In the genomic region with DNA sequence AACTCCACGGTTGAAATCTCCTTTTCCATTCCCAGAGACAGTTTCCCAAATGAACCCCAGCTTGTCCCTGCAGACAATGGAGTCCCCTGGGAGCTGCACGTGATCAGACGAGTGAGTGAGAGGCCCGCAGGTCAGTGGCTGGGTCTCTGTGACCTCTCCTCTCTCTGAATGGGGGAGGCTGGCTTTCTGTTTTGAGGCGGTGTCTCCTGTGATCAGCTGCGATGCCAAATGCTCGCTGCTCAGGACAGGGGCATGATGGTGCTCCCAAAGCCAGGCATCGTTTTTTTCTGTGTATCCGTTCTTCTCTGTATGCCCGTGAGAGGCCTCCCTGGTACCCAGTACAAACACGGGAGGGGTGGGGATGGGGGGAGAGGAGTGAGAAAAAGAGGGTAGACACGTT, we compare ENCODE assay signal across 9 mouse cellular contexts.
DNase-seq lines count a peak whose midpoint lies in the region; ATAC-seq and TF ChIP-seq lines count a peak whose summit lies in the region.
"Had no signal": no experiment of that assay in that cellular context is flagged by ENCODE, and none has a peak within 500 bp of the region (broad histone marks: within the 10 kb centered on the region; RNA-seq: fewer than 3 reads in every experiment).

No protein-coding gene starts in this region.

- peak overlapping the region; percentile 35; the same call in 1 of the 2 replicates for H3K4me3 ChIP-seq in ES-Bruce4 (ENCODE audit: low read depth, low read length)
- peak overlapping the region; percentile 36 for H3K4me3 ChIP-seq in embryonic facial prominence, embryonic 10.5 days
- H3K4me3 ChIP-seq in limb, embryonic 12.5 days (replicated peaks): no peak overlapping the region

- intact Hi-C loops in heart, postnatal 36 days (cut with DNase I): no loop called here

- no peak for TF ChIP-seq CTCF in ES-Bruce4 (IDR thresholded peaks at IDR 0.05; ENCODE audit: low read depth, low read length)

- H3K27ac ChIP-seq in ES-Bruce4 (ENCODE audit: insufficient read depth, low read length): peak overlapping the region; percentile 94
- H3K27ac ChIP-seq in embryonic facial prominence, embryonic 10.5 days (replicated peaks): peak overlapping the region; percentile 85
- no peak overlapping the region for H3K27ac ChIP-seq in limb, embryonic 12.5 days
- H3K27ac ChIP-seq: liver, embryonic 14.5 days had no signal

- H3K4me1 ChIP-seq in ES-Bruce4 (ENCODE audit: control insufficient read depth, insufficient read depth, low read length): peaks cover 9% of the 10 kb centered on the region
- H3K4me1 ChIP-seq in embryonic facial prominence, embryonic 10.5 days: peaks cover 53% of the 10 kb centered on the region
- peaks cover 18% of the 10 kb centered on the region for H3K4me1 ChIP-seq in limb, embryonic 12.5 days (replicated peaks)

- peak; percentile 97 for TF ChIP-seq EP300 in ES-Bruce4 (IDR thresholded peaks at IDR 0.05; ENCODE audit: insufficient read depth, low read depth, low read length)

- peak; percentile 82 for DNase-seq in embryonic facial prominence, embryonic 10.5 days (ENCODE audit: low spot score)
- DNase-seq in heart, postnatal 36 days: peak; percentile 7 to 13
- DNase-seq in layer of hippocampus, adult 9-11 months: no peak
- DNase-seq in right cerebral cortex, postnatal 36 days (ENCODE audit: low spot score in 2 of 2): no peak
- DNase-seq in urinary bladder, postnatal 4 days (ENCODE audit: low spot score in 2 of 2): no peak

- 5% methylated on average over 12 of the region's 12 CpGs for WGBS in embryonic facial prominence, embryonic 10.5 days
- WGBS in limb, embryonic 12.5 days: 14% methylated on average over 12 of the region's 12 CpGs

- no peaks in the 10 kb centered on the region for H3K27me3 ChIP-seq in ES-Bruce4 (ENCODE audit: control insufficient read depth, insufficient read depth, low read length, poor library complexity, severe bottlenecking)
- peaks cover 54% of the 10 kb centered on the region for H3K27me3 ChIP-seq in embryonic facial prominence, embryonic 10.5 days (replicated peaks; ENCODE audit: low read depth, poor library complexity, severe bottlenecking)
- H3K27me3 ChIP-seq in limb, embryonic 12.5 days: peaks cover 8% of the 10 kb centered on the region; the same call in 1 of the 2 replicates

- H3K36me3 ChIP-seq in ES-Bruce4 (ENCODE audit: control insufficient read depth, insufficient read depth, low read length, poor library complexity, severe bottlenecking): no peaks in the 10 kb centered on the region
- H3K36me3 ChIP-seq in embryonic facial prominence, embryonic 10.5 days (replicated peaks): no peaks in the 10 kb centered on the region
- no peaks in the 10 kb centered on the region for H3K36me3 ChIP-seq in limb, embryonic 12.5 days

- H3K9me3 ChIP-seq in ES-Bruce4 (replicated peaks; ENCODE audit: control insufficient read depth, insufficient read depth, low read length, poor library complexity, severe bottlenecking): no peaks in the 10 kb centered on the region
- no peaks in the 10 kb centered on the region for H3K9me3 ChIP-seq in embryonic facial prominence, embryonic 10.5 days
- H3K9me3 ChIP-seq in limb, embryonic 12.5 days: no peaks in the 10 kb centered on the region

- H3K9ac ChIP-seq in ES-Bruce4 (ENCODE audit: low read depth, poor library complexity, severe bottlenecking): peak overlapping the region; percentile 50
- H3K9ac ChIP-seq in limb, embryonic 12.5 days (replicated peaks): no peak overlapping the region
- H3K9ac ChIP-seq: liver, embryonic 14.5 days had no signal

- no peak for TF ChIP-seq POLR2A in ES-Bruce4 (IDR thresholded peaks at IDR 0.05; ENCODE audit: insufficient read depth, low read length)

- H3K4me2 ChIP-seq in limb, embryonic 12.5 days: peak overlapping the region; percentile 35

- no peak for ATAC-seq in limb, embryonic 12.5 days (ENCODE audit: insufficient number of reproducible peaks, insufficient read depth, low FRiP score, low TSS enrichment, low read depth)
- ATAC-seq in megakaryocyte, adult 5-6 weeks (ENCODE audit: poor library complexity, severe bottlenecking): no peak

Comparison
In these comparisons a context has a peak if more than half of its experiments do, and no peak if none do; other contexts are left out.
1. DNase-seq: peak in embryonic facial prominence, embryonic 10.5 days (single experiment) and heart, postnatal 36 days (2 of 2); none in layer of hippocampus, adult 9-11 months (single experiment), right cerebral cortex, postnatal 36 days (0 of 2) and urinary bladder, postnatal 4 days (0 of 2).